Mouse (Mus musculus) hindbrain, embryonic 15.5 days (tissue): ENCODE measurements at regions not wholly inside any gene's neighbourhood (a gene's known extent, or its start where the extent isn't known, plus 50 kb on each side); places are given as distances from the start of the nearest gene placed in this dataset.
A peak's percentile ranks its signal among the peaks of the same experiment; 100 is the strongest.

ENCODE experiments used
- ATAC-seq: fragments of 200-750 bp; cut with Nextera tagmentation; 2 replicates; pipeline ENCODE4 v1.8.0; 2017; ENCODE audit warnings: low read depth, moderate number of reproducible peaks, moderate TSS enrichment; ENCODE audit not compliant: low FRiP score
- H3K27ac ChIP-seq: fragments of 300-500 bp; sonication (generic); replicated peaks from 2 replicates; pipeline ENCODE4 v1.5.1; 2015; ENCODE audit warnings: mild to moderate bottlenecking, inconsistent platforms
- H3K27me3 ChIP-seq: fragments of 300-500 bp; sonication (generic); 2 replicates; pipeline ENCODE4 v1.6.1; 2015; ENCODE audit warnings: control low read depth, inconsistent platforms
- H3K36me3 ChIP-seq: fragments of 300-500 bp; sonication (generic); 2 replicates; pipeline ENCODE4 v1.6.1; 2015; ENCODE audit warnings: control low read depth, inconsistent platforms
- H3K4me1 ChIP-seq: fragments of 300-500 bp; sonication (generic); replicated peaks from 2 replicates; pipeline ENCODE4 v1.6.1; 2015; ENCODE audit warnings: control low read depth, inconsistent platforms
- H3K4me2 ChIP-seq: fragments of 300-500 bp; sonication (generic); 2 replicates; pipeline ENCODE4 v1.6.1; 2015; ENCODE audit warnings: moderate library complexity, mild to moderate bottlenecking, inconsistent platforms
- H3K4me3 ChIP-seq: fragments of 300-500 bp; sonication (generic); 2 replicates; pipeline ENCODE4 v1.5.1; 2015; ENCODE audit warnings: mild to moderate bottlenecking, inconsistent platforms
- H3K9ac ChIP-seq: fragments of 300-500 bp; sonication (generic); 2 replicates; pipeline ENCODE4 v1.6.1; 2015; ENCODE audit warnings: inconsistent platforms
- H3K9me3 ChIP-seq: fragments of 300-500 bp; sonication (generic); 2 replicates; pipeline ENCODE4 v1.6.1; 2016; ENCODE audit warnings: control low read depth, inconsistent platforms
- WGBS: fragments of 180-500 bp; shearing (Covaris S2); methylation state at CpG from one replicate; pipeline ENCODE4 v1.1.7; 2015; 5-methylcytosine and 5-hydroxymethylcytosine counted together

DNA sequence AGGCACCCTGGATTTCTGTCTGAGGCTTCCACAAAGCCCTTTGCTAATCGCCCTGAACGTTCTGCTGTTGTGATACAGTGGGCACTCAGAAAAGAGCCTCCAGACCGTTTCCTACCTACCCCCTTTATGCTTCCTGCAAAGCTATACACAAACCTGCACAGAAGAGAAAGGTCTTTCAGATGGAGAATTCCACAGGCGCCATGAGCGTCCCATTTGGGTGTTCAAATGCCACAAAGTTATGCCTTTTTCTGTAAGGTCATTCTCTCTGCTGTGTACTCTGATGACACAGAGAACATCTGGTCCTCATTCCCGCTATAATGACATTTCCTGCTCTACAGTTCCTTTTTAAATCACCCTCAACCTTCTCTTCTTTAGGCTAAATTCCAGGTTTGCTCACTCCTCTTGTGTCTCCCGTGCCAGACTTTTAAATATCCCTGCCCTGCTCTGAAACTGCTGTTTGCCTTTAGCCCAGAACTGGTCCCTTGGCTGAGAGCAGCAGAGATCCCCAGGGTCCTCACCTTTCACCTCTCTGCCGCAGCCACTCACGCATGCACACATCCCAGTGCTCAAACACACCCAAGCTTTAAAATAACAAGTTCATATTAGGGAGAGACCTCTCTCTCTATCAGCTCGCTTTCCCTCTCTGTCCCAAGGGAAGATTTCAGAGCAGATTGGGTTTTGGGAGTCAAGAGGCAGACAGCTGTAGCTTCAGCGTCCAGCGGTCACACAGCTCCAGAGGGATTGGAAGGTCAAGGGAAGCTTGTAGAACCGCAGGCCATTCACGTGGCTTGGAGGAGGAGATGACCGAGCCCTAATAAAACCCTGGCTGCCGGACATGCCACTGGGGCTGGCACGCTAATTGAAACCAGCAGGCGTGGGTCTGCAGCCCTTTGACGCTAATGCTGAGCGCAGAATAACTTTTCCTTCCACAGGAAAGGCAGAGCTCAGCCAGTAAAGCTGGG lies 543.9 kb downstream of the Gja1 start:
- no peaks in the 10 kb centered on the region for H3K4me1 ChIP-seq
- no peak overlapping the region for H3K9ac ChIP-seq
- H3K27ac ChIP-seq, result no peak overlapping the region
- no peaks in the 10 kb centered on the region for H3K36me3 ChIP-seq
- H3K27me3 ChIP-seq, result no peaks in the 10 kb centered on the region
- H3K4me2 ChIP-seq, result peak overlapping the region; percentile 7; the same call in 1 of the 2 replicates
- H3K4me3 ChIP-seq, result no peak overlapping the region
- no peaks in the 10 kb centered on the region for H3K9me3 ChIP-seq
- 62% methylated on average over 20 of the region's 20 CpGs for WGBS
- ATAC-seq, result no peak

- no peaks in the 10 kb centered on the region for H3K9me3 ChIP-seq
- no peak overlapping the region for H3K9ac ChIP-seq
- no peaks in the 10 kb centered on the region for H3K4me1 ChIP-seq
- WGBS, result 67% methylated on average over 4 of the region's 4 CpGs
- no peaks in the 10 kb centered on the region for H3K27me3 ChIP-seq
- H3K36me3 ChIP-seq, result no peaks in the 10 kb centered on the region
- H3K4me3 ChIP-seq, result no peak overlapping the region
- H3K4me2 ChIP-seq, result no peak overlapping the region
- H3K27ac ChIP-seq, result no peak overlapping the region
- no peak for ATAC-seq
Measured at GRCm38 (mm10) chr10:56935174-56935573, 551.0 kb upstream of the Hsf2 start.

DNA sequence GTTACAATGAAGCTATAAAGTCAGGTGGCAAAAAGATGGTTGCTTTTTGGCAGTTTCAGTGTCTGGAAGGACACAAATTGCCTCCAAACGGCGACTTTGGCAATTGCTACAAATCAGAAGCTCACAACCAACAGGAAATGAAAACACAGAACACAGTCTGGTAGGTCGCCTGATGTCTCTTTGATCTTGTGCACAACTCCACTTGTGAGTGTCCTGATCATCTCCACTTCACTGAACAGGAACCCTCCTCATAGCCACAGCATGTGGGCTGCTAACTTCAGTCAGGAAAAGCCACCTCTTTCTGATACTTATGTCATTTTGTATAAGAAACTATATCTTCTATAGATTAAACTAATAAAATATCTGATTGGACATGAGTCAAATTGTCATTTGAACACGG lies 544.2 kb upstream of the Hsf2 start:
- Histone ChIP-seq H3K9ac (no peak overlapping the region), H3K4me1 (no peaks in the 10 kb centered on the region), H3K4me3 (no peak overlapping the region), H3K27me3 (no peaks in the 10 kb centered on the region), H3K9me3 (no peaks in the 10 kb centered on the region), H3K36me3 (no peaks in the 10 kb centered on the region), H3K4me2 (no peak overlapping the region), H3K27ac (no peak overlapping the region)
- no peak for ATAC-seq
- 60% methylated on average over 4 of the region's 4 CpGs for WGBS

DNA sequence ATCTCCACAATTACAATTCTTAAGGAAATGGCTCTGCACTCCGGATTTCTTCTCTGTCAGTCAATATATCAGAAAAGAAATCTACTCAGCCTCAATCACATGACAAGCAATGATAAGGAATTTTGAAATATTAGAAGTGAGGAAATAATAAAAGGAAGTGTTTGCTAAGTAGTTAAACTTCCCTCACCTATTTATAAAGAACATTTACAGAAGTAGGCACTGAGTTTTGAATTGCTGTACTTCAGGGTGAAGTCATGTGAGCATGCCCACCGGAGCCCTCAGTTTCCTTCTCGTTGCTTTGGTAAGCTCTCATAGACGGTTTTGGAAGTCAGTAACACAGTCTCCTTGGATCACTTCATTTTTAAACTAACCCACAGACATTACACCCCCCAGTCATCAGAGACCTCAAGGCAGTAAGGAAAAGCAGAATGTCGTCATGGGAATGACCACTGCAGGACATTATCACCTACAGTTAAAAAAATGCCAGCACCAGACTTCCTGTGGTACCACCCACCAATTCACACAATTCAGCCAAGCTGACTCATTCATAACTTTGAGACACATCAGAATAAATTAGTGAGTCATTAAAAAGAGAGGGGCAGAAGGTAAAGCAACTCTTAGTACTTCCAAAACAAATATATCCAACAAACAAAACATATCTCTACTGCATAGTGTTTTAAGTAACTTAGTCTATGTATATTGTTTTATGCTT lies 541.6 kb upstream of the Hsf2 start:
- Histone ChIP-seq H3K27ac (no peak overlapping the region), H3K4me3 (no peak overlapping the region), H3K9me3 (no peaks in the 10 kb centered on the region), H3K27me3 (no peaks in the 10 kb centered on the region), H3K9ac (no peak overlapping the region), H3K4me2 (no peak overlapping the region), H3K36me3 (no peaks in the 10 kb centered on the region), H3K4me1 (no peaks in the 10 kb centered on the region)
- 90% methylated on average over 5 of the region's 5 CpGs for WGBS
- no peak for ATAC-seq

DNA sequence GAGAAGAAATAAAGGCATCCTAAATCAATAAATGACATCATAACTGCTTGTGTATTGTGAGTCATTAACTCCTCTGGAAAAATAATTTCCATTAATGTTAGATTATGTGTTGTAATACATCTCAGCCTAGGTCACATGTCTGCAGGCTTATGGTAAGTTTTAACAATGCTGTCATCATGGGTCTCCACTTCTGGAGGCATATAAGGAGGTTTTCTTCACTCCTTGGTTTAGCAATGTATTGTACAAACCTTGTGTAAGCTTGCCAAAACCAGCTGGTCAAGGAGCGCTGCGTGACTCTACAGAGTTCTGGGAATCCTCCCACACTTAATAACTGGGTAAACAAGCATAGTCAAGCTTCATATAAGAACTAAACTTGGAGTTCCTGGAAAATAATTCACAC lies 529.5 kb upstream of the Hsf2 start:
- no peaks in the 10 kb centered on the region for H3K4me1 ChIP-seq
- no peak overlapping the region for H3K9ac ChIP-seq
- H3K27ac ChIP-seq, result no peak overlapping the region
- WGBS, result 97% methylated on average over 2 of the region's 2 CpGs
- no peak overlapping the region for H3K4me3 ChIP-seq
- no peaks in the 10 kb centered on the region for H3K9me3 ChIP-seq
- H3K27me3 ChIP-seq, result no peaks in the 10 kb centered on the region
- H3K4me2 ChIP-seq, result no peak overlapping the region
- no peak for ATAC-seq
- no peaks in the 10 kb centered on the region for H3K36me3 ChIP-seq

DNA sequence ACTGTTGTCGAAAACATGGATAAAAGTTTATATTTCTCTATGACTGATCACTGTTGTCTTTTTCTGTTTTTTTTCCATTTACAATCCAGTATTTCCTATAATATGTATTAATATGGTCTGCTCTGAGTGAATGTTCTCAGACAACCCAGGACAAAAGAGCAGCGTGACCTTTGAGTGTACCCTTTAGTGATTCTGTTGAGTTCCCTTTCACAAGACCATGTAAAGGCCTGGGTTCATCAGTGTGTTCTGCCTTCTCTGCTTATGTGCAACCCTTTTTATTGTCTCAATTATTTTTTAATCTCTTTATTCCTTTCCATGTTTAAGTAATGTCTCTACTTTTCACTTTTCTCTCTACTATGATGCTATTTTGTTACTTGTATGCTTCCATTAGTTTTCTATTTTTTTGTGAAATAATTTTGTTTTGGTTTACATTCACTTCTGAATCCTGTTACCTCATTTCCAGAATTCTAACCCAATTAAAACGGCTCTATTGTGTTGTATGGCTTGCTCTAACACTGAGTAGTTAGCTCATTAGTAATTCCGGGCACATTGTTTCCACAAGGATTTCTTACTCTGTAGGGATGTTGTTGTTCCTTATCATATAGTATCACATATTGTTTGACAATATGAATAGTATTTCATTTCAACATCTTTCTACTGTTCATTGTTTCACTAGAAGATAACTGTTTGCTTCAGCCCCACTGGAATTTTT lies 523.9 kb upstream of the Hsf2 start:
- no peak overlapping the region for H3K4me3 ChIP-seq
- no peak for ATAC-seq
- 81% methylated on average over 4 of the region's 4 CpGs for WGBS
- H3K4me2 ChIP-seq, result no peak overlapping the region
- H3K4me1 ChIP-seq, result no peaks in the 10 kb centered on the region
- no peak overlapping the region for H3K9ac ChIP-seq
- no peak overlapping the region for H3K27ac ChIP-seq
- no peaks in the 10 kb centered on the region for H3K9me3 ChIP-seq
- H3K36me3 ChIP-seq, result no peaks in the 10 kb centered on the region
- no peaks in the 10 kb centered on the region for H3K27me3 ChIP-seq

DNA sequence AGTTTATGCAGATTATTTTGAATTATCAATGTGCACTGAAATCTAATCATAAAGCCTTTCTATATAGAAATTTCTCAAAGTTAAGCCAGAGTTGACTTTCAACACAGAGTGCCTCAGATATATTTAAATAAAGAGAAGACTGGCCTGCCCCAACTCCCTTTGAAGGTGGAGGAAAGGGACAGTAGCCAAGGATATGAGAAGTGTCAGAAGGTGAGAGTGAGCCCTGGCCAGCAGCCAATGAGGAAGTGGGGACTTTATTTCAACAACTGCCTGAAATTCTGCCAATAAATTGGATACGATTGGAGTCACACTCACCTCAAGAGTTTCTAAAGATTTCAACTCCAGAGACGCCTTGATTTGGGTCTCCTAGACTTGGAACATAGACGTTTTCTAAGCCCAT lies 523.0 kb upstream of the Hsf2 start:
- no peaks in the 10 kb centered on the region for H3K9me3 ChIP-seq
- H3K27me3 ChIP-seq, result no peaks in the 10 kb centered on the region
- WGBS, result 81% methylated on average over 3 of the region's 3 CpGs
- no peak overlapping the region for H3K9ac ChIP-seq
- ATAC-seq, result no peak
- no peak overlapping the region for H3K4me3 ChIP-seq
- H3K4me1 ChIP-seq, result no peaks in the 10 kb centered on the region
- no peak overlapping the region for H3K27ac ChIP-seq
- H3K36me3 ChIP-seq, result no peaks in the 10 kb centered on the region
- no peak overlapping the region for H3K4me2 ChIP-seq

GRCm38 (mm10) chr10:56968913-56969312 lies 517.3 kb upstream of the Hsf2 start:
- no peaks in the 10 kb centered on the region for H3K4me1 ChIP-seq
- no peak for ATAC-seq
- no peak overlapping the region for H3K4me3 ChIP-seq
- H3K4me2 ChIP-seq, result no peak overlapping the region
- no peak overlapping the region for H3K27ac ChIP-seq
- 80% methylated on average over 1 of the region's 1 CpGs for WGBS
- H3K9ac ChIP-seq, result no peak overlapping the region
- no peaks in the 10 kb centered on the region for H3K36me3 ChIP-seq
- no peaks in the 10 kb centered on the region for H3K9me3 ChIP-seq
- no peaks in the 10 kb centered on the region for H3K27me3 ChIP-seq

GRCm38 (mm10) chr10:56974812-56975211 lies 511.4 kb upstream of the Hsf2 start:
- 81% methylated on average over 5 of the region's 5 CpGs for WGBS
- Histone ChIP-seq H3K27ac (no peak overlapping the region), H3K4me1 (no peaks in the 10 kb centered on the region), H3K36me3 (no peaks in the 10 kb centered on the region), H3K4me3 (no peak overlapping the region), H3K4me2 (no peak overlapping the region), H3K9me3 (no peaks in the 10 kb centered on the region), H3K9ac (no peak overlapping the region), H3K27me3 (no peaks in the 10 kb centered on the region)
- ATAC-seq, result no peak

- Histone ChIP-seq H3K36me3 (no peaks in the 10 kb centered on the region), H3K4me2 (no peak overlapping the region), H3K4me3 (no peak overlapping the region), H3K27ac (no peak overlapping the region), H3K4me1 (no peaks in the 10 kb centered on the region), H3K9me3 (no peaks in the 10 kb centered on the region), H3K9ac (no peak overlapping the region), H3K27me3 (no peaks in the 10 kb centered on the region)
- WGBS, result 54% methylated on average over 3 of the region's 3 CpGs
- no peak for ATAC-seq
Measured at GRCm38 (mm10) chr10:56979601-56980000, 506.6 kb upstream of the Hsf2 start.

DNA sequence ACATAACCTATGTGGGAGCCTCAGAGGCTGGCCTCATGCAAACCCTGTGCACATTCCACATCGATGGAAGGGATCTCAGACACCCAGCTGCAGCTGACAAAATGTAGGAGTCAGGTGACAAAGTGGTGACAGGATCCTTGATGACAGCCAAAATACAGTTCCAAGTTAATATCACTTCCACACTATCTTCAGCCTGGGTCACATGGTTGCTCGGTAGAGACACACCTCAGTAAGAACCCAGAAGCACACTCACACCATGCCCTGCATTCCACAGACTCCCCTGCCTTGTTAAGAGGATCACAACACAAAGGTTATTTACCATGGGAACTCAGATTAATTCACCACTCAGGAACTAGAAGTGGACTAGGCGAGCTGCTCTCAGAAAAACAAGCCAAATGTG lies 505.4 kb upstream of the Hsf2 start:
- H3K36me3 ChIP-seq, result no peaks in the 10 kb centered on the region
- no peak overlapping the region for H3K4me3 ChIP-seq
- no peak for ATAC-seq
- no peaks in the 10 kb centered on the region for H3K9me3 ChIP-seq
- H3K27me3 ChIP-seq, result no peaks in the 10 kb centered on the region
- 86% methylated on average over 3 of the region's 3 CpGs for WGBS
- H3K4me2 ChIP-seq, result no peak overlapping the region
- H3K27ac ChIP-seq, result no peak overlapping the region
- H3K9ac ChIP-seq, result no peak overlapping the region
- H3K4me1 ChIP-seq, result no peaks in the 10 kb centered on the region
